Mouse (Mus musculus) lung, postnatal 0 days (tissue): ENCODE results near the gene Eddm3b.

Source experiments
- CTCF ChIP-seq: IDR thresholded peaks from 2 replicates; pipeline ENCODE4 v1.5.1; 2016; ENCODE audit warnings: antibody characterized with exemption, mild to moderate bottlenecking
- EP300 ChIP-seq: IDR thresholded peaks from 2 replicates; pipeline ENCODE4 v1.6.1; 2016; ENCODE audit warnings: antibody characterized with exemption, mild to moderate bottlenecking, control low read depth

- no peak for TF ChIP-seq CTCF
- peak; percentile 42 for TF ChIP-seq EP300
These were observed 26.1 kb downstream of the Eddm3b start for GRCm38 (mm10) chr14:51140342-51140741.
